Mouse (Mus musculus): ENCODE results near the gene St7. TPM values are rescaled to one million over a fixed set of nuclear protein-coding genes. Genes with fewer than 3 reads are reported as not detected.

Gene St7
- polyA plus RNA-seq, 1 experiment from 2014 or later, result 25.5 TPM

DNA sequence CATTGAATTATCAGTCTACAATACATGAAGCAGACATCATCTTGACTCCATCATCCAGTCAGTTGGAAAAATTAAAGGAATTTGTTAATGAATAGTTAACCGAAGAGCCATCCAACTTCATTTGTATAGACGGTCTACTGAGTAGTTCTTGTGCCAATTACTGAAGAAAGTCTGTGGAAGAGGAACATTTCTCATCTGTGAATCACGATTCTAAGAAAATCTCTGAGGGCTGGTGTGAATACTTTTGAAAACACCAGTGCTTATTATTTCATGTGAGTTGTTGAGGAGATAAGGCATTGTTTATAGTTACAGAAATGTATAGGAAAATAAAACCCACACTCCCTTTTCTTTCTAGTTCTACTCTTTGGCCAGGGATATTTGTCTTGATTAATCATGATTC is 286.1 kb downstream of the St7 start:
- WGBS, result 80% methylated on average over 3 of the region's 3 CpGs
- no peak for ATAC-seq (replicated peaks; ENCODE audit: low FRiP score, low TSS enrichment, low read depth)
- Histone ChIP-seq H3K9ac (ENCODE audit: low read length) (no peak overlapping the region), H3K9me3 (ENCODE audit: control insufficient read depth, low read length) (no peaks in the 10 kb centered on the region), H3K27ac (ENCODE audit: low read depth) (no peak overlapping the region), H3K4me2 (ENCODE audit: low read length) (no peak overlapping the region), H3K4me3 (ENCODE audit: low read depth, low read length) (no peak overlapping the region), H3K36me3 (ENCODE audit: control insufficient read depth, insufficient read depth, low read length) (no peaks in the 10 kb centered on the region), H3K27me3 (replicated peaks; ENCODE audit: control insufficient read depth, insufficient read depth, low read length) (no peaks in the 10 kb centered on the region), H3K4me1 (replicated peaks; ENCODE audit: control insufficient read depth, insufficient read depth, low read length) (no peaks in the 10 kb centered on the region)
- no peak for DNase-seq (ENCODE audit: low spot score)

DNA sequence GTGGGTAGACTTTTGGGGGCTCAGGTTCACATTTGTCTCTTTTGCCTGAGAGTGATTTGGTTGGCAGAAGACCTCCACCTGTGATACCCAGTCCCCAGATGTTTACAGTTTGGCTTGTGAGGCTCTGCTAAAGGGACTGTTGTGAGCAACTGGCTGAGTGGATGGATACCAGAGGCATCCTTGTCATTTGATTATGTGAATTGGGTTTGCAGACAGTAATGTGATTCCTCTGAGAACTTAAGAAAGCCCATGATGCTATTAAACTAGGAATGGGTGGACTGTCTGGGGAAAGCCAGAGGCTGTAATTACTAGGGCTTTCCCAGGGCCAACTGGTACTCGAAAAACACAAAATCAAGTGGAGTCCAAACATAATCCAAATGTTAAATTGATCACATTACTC is 286.6 kb downstream of the St7 start:
- Histone ChIP-seq H3K4me2 (ENCODE audit: low read length) (no peak overlapping the region), H3K4me1 (replicated peaks; ENCODE audit: control insufficient read depth, insufficient read depth, low read length) (no peaks in the 10 kb centered on the region), H3K36me3 (ENCODE audit: control insufficient read depth, insufficient read depth, low read length) (no peaks in the 10 kb centered on the region), H3K9me3 (ENCODE audit: control insufficient read depth, low read length) (no peaks in the 10 kb centered on the region), H3K27me3 (replicated peaks; ENCODE audit: control insufficient read depth, insufficient read depth, low read length) (no peaks in the 10 kb centered on the region), H3K9ac (ENCODE audit: low read length) (no peak overlapping the region), H3K4me3 (ENCODE audit: low read depth, low read length) (no peak overlapping the region), H3K27ac (ENCODE audit: low read depth) (no peak overlapping the region)
- 50% methylated on average over 1 of the region's 1 CpGs for WGBS
- DNase-seq (ENCODE audit: low spot score) (no peak), ATAC-seq (replicated peaks; ENCODE audit: low FRiP score, low TSS enrichment, low read depth) (no peak)

DNA sequence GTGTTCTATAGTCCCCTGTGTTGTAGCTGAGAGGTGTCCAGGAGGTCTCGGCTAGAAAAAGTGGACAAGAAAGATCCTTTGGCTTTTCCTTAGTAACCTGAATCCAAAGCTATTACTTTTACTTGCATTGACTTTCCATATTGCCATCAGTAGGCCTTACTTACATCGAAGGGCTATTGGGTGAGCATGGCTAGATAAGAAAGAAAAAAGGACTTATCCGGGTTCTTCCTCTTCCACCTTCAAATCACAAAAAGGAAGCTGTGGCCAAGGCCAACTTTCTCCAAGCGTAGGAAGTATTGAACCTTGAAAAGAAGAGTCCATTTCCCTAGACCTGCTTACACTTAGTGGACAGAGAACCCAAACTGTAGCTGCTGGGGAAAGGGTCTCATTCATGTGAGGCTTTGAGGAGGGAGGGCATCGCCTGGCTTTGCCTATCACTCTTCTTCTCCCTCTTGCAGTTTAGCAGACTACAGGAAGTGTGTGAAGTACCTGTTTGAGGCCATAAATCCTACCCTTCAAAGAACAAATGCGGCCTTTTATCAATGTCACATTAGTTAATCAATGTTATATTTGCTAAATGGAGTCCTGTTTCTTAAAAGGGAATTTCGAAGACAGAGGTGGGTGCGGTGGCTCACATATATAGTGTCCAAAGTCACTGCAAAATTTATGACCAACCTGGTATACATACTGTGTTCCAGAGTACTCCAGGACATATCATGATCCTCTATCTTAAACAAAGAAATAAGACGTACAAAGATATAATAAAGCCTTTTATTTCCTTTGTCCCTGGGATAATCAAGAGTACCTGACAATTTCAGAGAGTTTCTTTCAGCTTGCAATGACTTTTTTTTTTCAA is 297.7 kb downstream of the St7 start:
- Histone ChIP-seq H3K9ac (ENCODE audit: low read length) (no peak overlapping the region), H3K4me1 (replicated peaks; ENCODE audit: control insufficient read depth, insufficient read depth, low read length) (no peaks in the 10 kb centered on the region), H3K27ac (ENCODE audit: low read depth) (no peak overlapping the region), H3K27me3 (replicated peaks; ENCODE audit: control insufficient read depth, insufficient read depth, low read length) (no peaks in the 10 kb centered on the region), H3K36me3 (ENCODE audit: control insufficient read depth, insufficient read depth, low read length) (no peaks in the 10 kb centered on the region), H3K9me3 (ENCODE audit: control insufficient read depth, low read length) (no peaks in the 10 kb centered on the region), H3K4me3 (ENCODE audit: low read depth, low read length) (no peak overlapping the region), H3K4me2 (ENCODE audit: low read length) (no peak overlapping the region)
- DNase-seq (ENCODE audit: low spot score), result no peak
- whole genome bisulfite sequencing, result 79% methylated on average over 9 of the region's 9 CpGs
- peak; percentile 91 for ATAC-seq (replicated peaks; ENCODE audit: low FRiP score, low TSS enrichment, low read depth)

DNA sequence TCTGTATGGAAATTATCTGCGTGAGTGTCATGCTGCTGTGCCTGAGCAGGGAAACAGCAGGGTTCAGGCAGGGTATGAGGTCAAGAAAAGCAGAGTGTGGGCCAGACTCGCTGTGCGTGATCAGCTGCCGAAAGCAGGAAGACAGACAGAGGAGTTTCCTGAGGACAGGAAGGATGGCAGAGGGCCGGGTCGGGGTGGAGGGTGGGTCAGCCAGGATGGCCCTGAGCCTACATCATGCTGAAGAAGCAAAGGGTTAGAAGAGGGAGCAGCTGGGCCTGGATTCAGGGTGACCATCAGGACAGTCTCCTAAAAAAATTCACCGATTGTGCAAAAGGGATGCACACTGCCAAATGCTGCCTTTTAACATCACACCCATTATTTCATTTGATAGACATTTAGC is 298.9 kb downstream of the St7 start:
- Histone ChIP-seq H3K27me3 (replicated peaks; ENCODE audit: control insufficient read depth, insufficient read depth, low read length) (no peaks in the 10 kb centered on the region), H3K4me1 (replicated peaks; ENCODE audit: control insufficient read depth, insufficient read depth, low read length) (no peaks in the 10 kb centered on the region), H3K4me2 (ENCODE audit: low read length) (no peak overlapping the region), H3K9ac (ENCODE audit: low read length) (no peak overlapping the region), H3K4me3 (ENCODE audit: low read depth, low read length) (no peak overlapping the region), H3K27ac (ENCODE audit: low read depth) (no peak overlapping the region), H3K36me3 (ENCODE audit: control insufficient read depth, insufficient read depth, low read length) (no peaks in the 10 kb centered on the region), H3K9me3 (ENCODE audit: control insufficient read depth, low read length) (no peaks in the 10 kb centered on the region)
- ATAC-seq (replicated peaks; ENCODE audit: low FRiP score, low TSS enrichment, low read depth) (no peak), DNase-seq (ENCODE audit: low spot score) (no peak)
- WGBS, result 54% methylated on average over 7 of the region's 7 CpGs

Other genes starting within 250 kb of the St7 start
- 17.7 and 20.0 TPM in 2 replicates for gene Met, start 229.1 kb upstream of the St7 start, polyA plus RNA-seq (2014; fragmentation: Nextera tagmentation; extraction: Ambion mirVana)
- 225 and 245 TPM in 2 replicates for gene Capza2, start 56.7 kb upstream of the St7 start, polyA plus RNA-seq (2014; fragmentation: Nextera tagmentation; extraction: Ambion mirVana)